Mouse (Mus musculus) lung, postnatal 0 days (tissue): ENCODE measurements at regions not wholly inside any gene's neighbourhood (a gene's known extent, or its start where the extent isn't known, plus 50 kb on each side); places are given as distances from the start of the nearest gene placed in this dataset.

Experiments
- CTCF ChIP-seq: IDR thresholded peaks from 2 replicates; pipeline ENCODE4 v1.5.1; 2016; ENCODE audit warnings: antibody characterized with exemption, mild to moderate bottlenecking
- EP300 ChIP-seq: IDR thresholded peaks from 2 replicates; pipeline ENCODE4 v1.6.1; 2016; ENCODE audit warnings: antibody characterized with exemption, mild to moderate bottlenecking, control low read depth

DNA sequence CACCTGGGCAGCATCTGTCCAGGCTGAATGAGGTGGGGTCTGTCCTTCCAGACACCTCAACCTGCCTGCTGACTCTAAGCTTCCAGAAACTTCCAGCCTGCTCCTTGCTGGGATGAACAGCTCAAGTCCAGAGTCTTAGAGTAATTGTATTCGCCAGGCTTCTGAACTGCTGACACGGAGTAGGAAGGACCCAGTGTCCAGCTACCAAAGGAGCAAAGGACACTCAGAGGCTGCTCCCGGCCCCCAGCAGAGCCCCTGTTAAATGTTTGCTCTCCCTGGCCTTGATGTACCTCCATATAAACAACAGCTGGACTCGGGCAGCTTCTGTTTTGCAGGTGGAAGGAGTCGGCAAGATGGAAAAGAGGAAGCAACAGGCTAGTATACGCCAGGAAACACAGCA lies 137.5 kb downstream of the Katnal1 start:
- no peak for TF ChIP-seq CTCF
- TF ChIP-seq EP300, result no peak
